Mouse (Mus musculus) limb, embryonic 13.5 days (tissue): Measurements from ENCODE around the gene Slc5a6. TPM values are rescaled to one million over a fixed set of nuclear protein-coding genes. Genes with fewer than 3 reads are reported as not detected.

Experiments
- ATAC-seq: fragments of 200-750 bp; cut with Nextera tagmentation; 2 replicates; pipeline ENCODE4 v1.8.0; 2017; ENCODE audit warnings: low read depth, moderate number of reproducible peaks, moderate TSS enrichment; ENCODE audit not compliant: low FRiP score
- H3K27ac ChIP-seq: fragments of 300-500 bp; sonication (generic); 2 replicates; pipeline ENCODE4 v1.5.1; 2015; ENCODE audit warnings: inconsistent platforms, mild to moderate bottlenecking, moderate library complexity
- H3K27me3 ChIP-seq: fragments of 300-500 bp; sonication (generic); 2 replicates; pipeline ENCODE4 v1.6.1; 2015; ENCODE audit warnings: mild to moderate bottlenecking, inconsistent platforms
- H3K36me3 ChIP-seq: fragments of 300-500 bp; sonication (generic); 2 replicates; pipeline ENCODE4 v1.6.1; 2015; ENCODE audit warnings: inconsistent platforms, mild to moderate bottlenecking, moderate library complexity
- H3K4me1 ChIP-seq: fragments of 300-500 bp; sonication (generic); 2 replicates; pipeline ENCODE4 v1.6.1; 2015; ENCODE audit warnings: inconsistent platforms
- H3K4me2 ChIP-seq: fragments of 300-500 bp; sonication (generic); replicated peaks from 2 replicates; pipeline ENCODE4 v1.6.1; 2015; ENCODE audit warnings: inconsistent platforms, mild to moderate bottlenecking, moderate library complexity
- H3K4me3 ChIP-seq: fragments of 300-500 bp; sonication (generic); 2 replicates; pipeline ENCODE4 v1.5.1; 2015; ENCODE audit warnings: moderate library complexity, mild to moderate bottlenecking, inconsistent platforms
- H3K9ac ChIP-seq: fragments of 300-500 bp; sonication (generic); 2 replicates; pipeline ENCODE4 v1.6.1; 2015; ENCODE audit warnings: mild to moderate bottlenecking, inconsistent platforms
- H3K9me3 ChIP-seq: fragments of 300-500 bp; sonication (generic); 2 replicates; pipeline ENCODE4 v1.6.1; 2016; ENCODE audit warnings: inconsistent platforms
- WGBS: fragments of 180-500 bp; shearing (Covaris S2); methylation state at CpG from one replicate; pipeline ENCODE4 v1.1.7; 2015; 5-methylcytosine and 5-hydroxymethylcytosine counted together
- polyA plus RNA-seq: library from polyadenylated mRNA; unstranded; fragments of >200 nt; fragmentation: Nextera tagmentation; extraction: Ambion mirVana; gene quantifications from 2 replicates; pipeline ENCODE4 v1.2.1, GENCODE M21; 2015

Gene Slc5a6
- polyA plus RNA-seq, 1 experiment from 2014 or later = 13.4 TPM

DNA sequence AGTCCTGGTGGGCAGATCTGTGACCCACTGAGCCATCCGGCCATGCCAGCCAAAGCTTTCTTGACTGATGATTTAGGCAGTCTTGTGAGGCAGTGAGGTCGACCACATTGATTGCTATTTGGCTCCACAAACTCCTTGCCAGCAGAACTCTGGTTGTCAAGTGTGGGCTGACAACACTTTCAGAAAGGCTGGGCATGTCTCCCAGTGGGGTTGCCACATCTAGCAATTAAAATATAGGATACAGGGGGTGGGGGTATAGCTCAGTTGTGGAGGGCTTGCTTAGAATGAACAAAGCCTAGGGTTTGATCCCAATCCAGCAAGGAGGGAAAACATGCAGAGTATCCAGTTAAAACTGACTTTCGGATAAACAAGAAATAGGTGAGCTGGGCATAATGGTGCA, 54.6 kb downstream of the Slc5a6 start:
- no peak for ATAC-seq
- WGBS = 73% methylated on average over 3 of the region's 3 CpGs
- H3K9me3 ChIP-seq = no peaks in the 10 kb centered on the region

GRCm38 (mm10) chr5:30992980-30993676, 55.6 kb downstream of the Slc5a6 start:
- H3K9ac ChIP-seq = no peak overlapping the region
- no peak overlapping the region for H3K27ac ChIP-seq
- H3K4me3 ChIP-seq = no peak overlapping the region
- no peak overlapping the region for H3K4me2 ChIP-seq
- no peak for ATAC-seq
- no peaks in the 10 kb centered on the region for H3K4me1 ChIP-seq
- H3K27me3 ChIP-seq = no peaks in the 10 kb centered on the region
- H3K9me3 ChIP-seq = no peaks in the 10 kb centered on the region
- H3K36me3 ChIP-seq = no peaks in the 10 kb centered on the region
- WGBS = 69% methylated on average over 5 of the region's 5 CpGs

More for the DNA sequence above, 54.6 kb downstream of the Slc5a6 start:
- Histone ChIP-seq H3K4me2 (no peak overlapping the region), H3K27ac (no peak overlapping the region), H3K4me1 (no peaks in the 10 kb centered on the region), H3K27me3 (no peaks in the 10 kb centered on the region), H3K36me3 (no peaks in the 10 kb centered on the region), H3K9ac (no peak overlapping the region), H3K4me3 (no peak overlapping the region)

Other genes with a start within 250 kb of the Slc5a6 start
- gene Mapre3, start 234.3 kb downstream of the Slc5a6 start, polyA plus RNA-seq = 30.7 and 33.0 TPM in 2 replicates
- 93.3 and 95.2 TPM in 2 replicates for gene Tmem214, start 180.9 kb downstream of the Slc5a6 start, polyA plus RNA-seq
- gene Agbl5, start 160.2 kb downstream of the Slc5a6 start, polyA plus RNA-seq = 32.5 and 34.0 TPM in 2 replicates
- gene Ost4, start 141.1 kb downstream of the Slc5a6 start, polyA plus RNA-seq = 408 and 424 TPM in 2 replicates
- 279 and 281 TPM in 2 replicates for gene Emilin1, start 135.5 kb downstream of the Slc5a6 start, polyA plus RNA-seq
- 20.0 and 22.6 TPM in 2 replicates for gene Khk, start 127.5 kb downstream of the Slc5a6 start, polyA plus RNA-seq
- 7.6 and 8.7 TPM in 2 replicates for gene Cgref1, start 103.3 kb downstream of the Slc5a6 start, polyA plus RNA-seq
- 136 and 142 TPM in 2 replicates for gene Preb, start 88.6 kb downstream of the Slc5a6 start, polyA plus RNA-seq
- not detected in 2 replicates for gene Tcf23, start 80.3 kb downstream of the Slc5a6 start, polyA plus RNA-seq
- gene Atraid, start 612 bp downstream of the Slc5a6 start, polyA plus RNA-seq = 147 and 156 TPM in 2 replicates
- 30.0 and 33.7 TPM in 2 replicates for gene Cad, start 5.9 kb upstream of the Slc5a6 start, polyA plus RNA-seq
- gene Dnajc5g, start 57.4 kb upstream of the Slc5a6 start, polyA plus RNA-seq = not detected in 2 replicates
- gene Slc30a3, start 59.3 kb upstream of the Slc5a6 start, polyA plus RNA-seq = 0.38 and 0.57 TPM in 2 replicates
- 7.2 and 8.1 TPM in 2 replicates for gene Trim54, start 67.8 kb upstream of the Slc5a6 start, polyA plus RNA-seq
- gene Ucn, start 89.9 kb upstream of the Slc5a6 start, polyA plus RNA-seq = not detected in 2 replicates
- 68.7 and 69.4 TPM in 2 replicates for gene Mpv17, start 105.3 kb upstream of the Slc5a6 start, polyA plus RNA-seq
- 0.99 and 1.8 TPM in 2 replicates for gene Gm29609, start 131.0 kb upstream of the Slc5a6 start, polyA plus RNA-seq
- 84.8 and 92.4 TPM in 2 replicates for gene Gtf3c2, start 131.2 kb upstream of the Slc5a6 start, polyA plus RNA-seq
- gene Snx17, start 144.3 kb upstream of the Slc5a6 start, polyA plus RNA-seq = 161 and 165 TPM in 2 replicates
- 72.6 and 76.3 TPM in 2 replicates for gene Eif2b4, start 144.5 kb upstream of the Slc5a6 start, polyA plus RNA-seq
- 10.9 and 11.0 TPM in 2 replicates for gene Zfp513, start 153.4 kb upstream of the Slc5a6 start, polyA plus RNA-seq
- gene Ppm1g, start 171.8 kb upstream of the Slc5a6 start, polyA plus RNA-seq = 131 and 133 TPM in 2 replicates
- gene Nrbp1, start 191.9 kb upstream of the Slc5a6 start, polyA plus RNA-seq = 165 and 166 TPM in 2 replicates
- 0.38 and 0.48 TPM in 2 replicates for gene Gm9970, start 192.3 kb upstream of the Slc5a6 start, polyA plus RNA-seq
- 16.1 and 21.3 TPM in 2 replicates for gene Krtcap3, start 202.8 kb upstream of the Slc5a6 start, polyA plus RNA-seq
- 37.8 and 45.0 TPM in 2 replicates for gene Ift172, start 242.2 kb upstream of the Slc5a6 start, polyA plus RNA-seq
- 83.5 and 84.4 TPM in 2 replicates for gene Fndc4, start 247.2 kb upstream of the Slc5a6 start, polyA plus RNA-seq
- 0.14 and 0.28 TPM in 2 replicates for gene Gckr, start 248.5 kb upstream of the Slc5a6 start, polyA plus RNA-seq